Mouse (Mus musculus) C2C12 (cell line): ENCODE results near the gene Cpt2.

Experiments used
- CEBPB ChIP-seq: IDR thresholded peaks from one replicate; pipeline ENCODE4 v1.6.1; 2011; ENCODE audit warnings: low read depth, mild to moderate bottlenecking, control low read depth, moderate library complexity
- CTCF ChIP-seq: IDR thresholded peaks from one replicate; pipeline ENCODE4 v1.5.1; 2011; ENCODE audit not compliant: control insufficient read depth, insufficient read depth, insufficient read length
- FOSL1 ChIP-seq: IDR thresholded peaks from one replicate; pipeline ENCODE4 v1.8.0; 2011; ENCODE audit warnings: mild to moderate bottlenecking, low read length; ENCODE audit not compliant: poor library complexity, insufficient read depth, severe bottlenecking
- MAX ChIP-seq: IDR thresholded peaks from one replicate; pipeline ENCODE4 v1.6.1; 2011; ENCODE audit warnings: mild to moderate bottlenecking, control low read depth
- MYOD1 ChIP-seq: IDR thresholded peaks from one replicate; pipeline ENCODE4 v1.6.1; 2011; ENCODE audit warnings: low read depth; ENCODE audit not compliant: control insufficient read depth, insufficient read length
- USF1 ChIP-seq: IDR thresholded peaks from one replicate; pipeline ENCODE4 v1.6.1; 2011; ENCODE audit warnings: low read depth, mild to moderate bottlenecking, control low read depth, moderate library complexity

DNA sequence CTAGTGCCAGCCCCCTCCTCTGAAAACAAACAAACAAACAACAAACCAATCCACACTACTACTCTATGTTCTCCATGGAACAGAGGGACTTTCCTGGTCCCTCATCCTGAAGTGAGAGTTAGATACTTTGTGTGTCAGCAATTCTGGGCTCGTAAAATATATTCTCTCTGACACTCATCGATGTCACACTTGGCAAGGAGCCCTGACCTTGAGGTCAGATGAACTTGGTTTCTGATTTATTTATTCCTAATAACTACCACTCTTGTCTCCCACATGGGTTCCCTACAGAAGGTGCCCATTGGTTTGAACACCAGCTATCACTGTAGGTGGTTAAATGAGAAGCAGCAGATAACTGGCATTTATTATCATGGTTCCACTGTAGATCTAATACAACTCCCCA, 3.1 kb downstream of the Cpt2 start:
- no peak for TF ChIP-seq CTCF
- TF ChIP-seq MAX: no peak
- no peak for TF ChIP-seq USF1
- no peak for TF ChIP-seq CEBPB
- TF ChIP-seq FOSL1: no peak
- TF ChIP-seq MYOD1: no peak
